Mouse (Mus musculus): ENCODE results near the gene Daam2. TPM values are rescaled to one million over a fixed set of nuclear protein-coding genes. Genes with fewer than 3 reads are reported as not detected.

Daam2 gene
- total RNA-seq (2012; rRNA removed): 0.04 TPM in 2 replicates
- total RNA-seq (2014; rRNA removed): 0.03 TPM in 1 of 2 replicates, not detected in the other
- 0.33 and 0.41 TPM in 2 replicates for polyA plus RNA-seq (2012; ENCODE audit: insufficient read length, low read depth)

- Histone ChIP-seq H3K27ac (ENCODE audit: insufficient read depth, low read depth) (no peak within 1 kb of the TSS), H3K4me3 (replicated peaks in 1 of 3; ENCODE audit: low read depth in 2 of 3, low read length in 2 of 3, poor library complexity in 1 of 3) (no peak within 1 kb of the TSS), H3K4me1 (ENCODE audit: control insufficient read depth in 1 of 2, insufficient read depth in 2 of 2) (no peaks in the 10 kb centered on the region), H3K36me3 (replicated peaks in 1 of 2; ENCODE audit: control insufficient read depth in 1 of 2, insufficient read depth in 1 of 2, low read length in 1 of 2) (no peaks in the 10 kb centered on the region), H3K4me2 (ENCODE audit: insufficient read depth, low read depth, poor library complexity, severe bottlenecking) (no peak within 1 kb of the TSS), H3K9me3 (replicated peaks; ENCODE audit: low read length) (no peaks in the 10 kb centered on the region), H3K79me2 (replicated peaks; ENCODE audit: control insufficient read depth, extremely low read depth, insufficient read depth, poor library complexity, severe bottlenecking) (no peaks in the 10 kb centered on the region), H3K27me3 (replicated peaks) (peaks cover 74% of the 10 kb centered on the region), H3K9ac (ENCODE audit: insufficient read depth, low read depth) (no peak within 1 kb of the TSS)
- in situ Hi-C loops (cut with MboI; ENCODE audit: low pct_ligation_motif_present, low pct_unique_long_range_greater_than_20kb, low sequenced_read_pairs): no loop called here
- TF ChIP-seq RCOR1 (conservative IDR thresholded peaks at IDR 0.05; ENCODE audit: low read depth, low read length) (no peak), USF2 (conservative IDR thresholded peaks at IDR 0.05; ENCODE audit: low read depth, low read length) (no peak), MYC (IDR thresholded peaks at IDR 0.05; ENCODE audit: low read depth, low read length) (no peak), MXI1 (IDR thresholded peaks at IDR 0.05; ENCODE audit: low read depth, low read length) (no peak), BHLHE40 (IDR thresholded peaks at IDR 0.05; ENCODE audit: low read depth, low read length) (no peak), E2F4 (IDR thresholded peaks at IDR 0.05; ENCODE audit: insufficient replicate concordance, low read depth, low read length) (no peak)
- dilution Hi-C loops (cut with MboI; ENCODE audit: extremely low pct_ligation_motif_present, extremely low pct_unique_long_range_greater_than_20kb, low sequenced_read_pairs): no loop called here
- DNase-seq (ENCODE audit: extremely low read depth): no peak
Observed at GRCm38 (mm10) chr17:49563830-49564470, at the start of gene Daam2. Gene Daam2 (minus strand): TSS chr17:49564343.

GRCm38 (mm10) chr17:49610296-49610695 is 46.2 kb upstream of the Daam2 start:
- Histone ChIP-seq H3K79me2 (replicated peaks; ENCODE audit: control insufficient read depth, extremely low read depth, insufficient read depth, poor library complexity, severe bottlenecking) (no peaks in the 10 kb centered on the region), H3K4me2 (ENCODE audit: insufficient read depth, low read depth, poor library complexity, severe bottlenecking) (no peak overlapping the region), H3K4me3 (replicated peaks in 1 of 3; ENCODE audit: low read depth in 2 of 3, low read length in 2 of 3, poor library complexity in 1 of 3) (no peak overlapping the region), H3K27ac (ENCODE audit: insufficient read depth, low read depth) (no peak overlapping the region), H3K4me1 (ENCODE audit: control insufficient read depth in 1 of 2, insufficient read depth in 2 of 2) (no peaks in the 10 kb centered on the region; a peak in 1 of 4 replicates), H3K36me3 (replicated peaks in 1 of 2; ENCODE audit: control insufficient read depth in 1 of 2, insufficient read depth in 1 of 2, low read length in 1 of 2) (no peaks in the 10 kb centered on the region), H3K9ac (ENCODE audit: insufficient read depth, low read depth) (no peak overlapping the region), H3K9me3 (replicated peaks; ENCODE audit: low read length) (peaks cover 10% of the 10 kb centered on the region), H3K27me3 (replicated peaks) (peaks cover 46% of the 10 kb centered on the region)
- dilution Hi-C loops (cut with MboI; ENCODE audit: extremely low pct_ligation_motif_present, extremely low pct_unique_long_range_greater_than_20kb, low sequenced_read_pairs): no loop called here
- DNase-seq (ENCODE audit: extremely low read depth): no peak
- TF ChIP-seq CHD1 (IDR thresholded peaks at IDR 0.05; ENCODE audit: low read depth, low read length) (no peak), ZMIZ1 (IDR thresholded peaks at IDR 0.05; ENCODE audit: low read depth, low read length) (no peak), TCF12 (IDR thresholded peaks at IDR 0.05; ENCODE audit: low read depth, low read length) (no peak), ELF1 (IDR thresholded peaks at IDR 0.05; ENCODE audit: low read depth, low read length) (no peak), E2F4 (IDR thresholded peaks at IDR 0.05; ENCODE audit: insufficient replicate concordance, low read depth, low read length) (no peak), TBP (conservative IDR thresholded peaks at IDR 0.05; ENCODE audit: low read depth, low read length) (no peak), MEF2A (IDR thresholded peaks at IDR 0.05; ENCODE audit: borderline replicate concordance, low read depth, low read length) (no peak), SMC3 (IDR thresholded peaks at IDR 0.05; ENCODE audit: low read depth, low read length) (no peak), JUN (IDR thresholded peaks at IDR 0.05; ENCODE audit: insufficient read depth, low read depth, low read length) (no peak), RAD21 (IDR thresholded peaks at IDR 0.05; ENCODE audit: low read depth, low read length) (no peak), CHD2 (IDR thresholded peaks at IDR 0.05; ENCODE audit: low read length) (no peak), MXI1 (IDR thresholded peaks at IDR 0.05; ENCODE audit: low read depth, low read length) (no peak), SIN3A (IDR thresholded peaks at IDR 0.05; ENCODE audit: low read length) (no peak)
- in situ Hi-C loops (cut with MboI; ENCODE audit: low pct_ligation_motif_present, low pct_unique_long_range_greater_than_20kb, low sequenced_read_pairs): no loop called here
